Mouse (Mus musculus) heart, postnatal 0 days (tissue): ENCODE results near the gene Unkl. TPM values are rescaled to one million over a fixed set of nuclear protein-coding genes. Genes with fewer than 3 reads are reported as not detected.
"Not testable (repeated sequence)": the region's sequence is repeated elsewhere in the genome, so short reads cannot be mapped to it uniquely, and the experiment has no call there.

Source experiments
- ATAC-seq: fragments of 200-750 bp; cut with Nextera tagmentation; 2 replicates; pipeline ENCODE4 v1.8.0; 2017; ENCODE audit warnings: low read depth, moderate number of reproducible peaks, moderate library complexity; ENCODE audit not compliant: insufficient read depth
- DNase-seq: peaks from one replicate; pipeline ENCODE4 v3.0.0-alpha.2; 2016; ENCODE audit warnings: low spot score
- H3K27ac ChIP-seq: fragments of 300-500 bp; sonication (generic); 2 replicates; pipeline ENCODE4 v1.5.1; 2014; ENCODE audit warnings: low read depth, mild to moderate bottlenecking
- H3K27me3 ChIP-seq: fragments of 300-500 bp; sonication (generic); 2 replicates; pipeline ENCODE4 v1.6.1; 2014; ENCODE audit warnings: low read length, mixed read lengths; ENCODE audit not compliant: control insufficient read depth, insufficient read depth
- H3K36me3 ChIP-seq: fragments of 300-500 bp; sonication (generic); replicated peaks from 2 replicates; pipeline ENCODE4 v1.6.1; 2014; ENCODE audit warnings: low read length, mixed read lengths; ENCODE audit not compliant: control insufficient read depth, insufficient read depth
- H3K4me1 ChIP-seq: fragments of 300-500 bp; sonication (generic); 2 replicates; pipeline ENCODE4 v1.6.1; 2014; ENCODE audit warnings: antibody characterized with exemption; ENCODE audit not compliant: control insufficient read depth, insufficient read depth
- H3K4me2 ChIP-seq: fragments of 300-500 bp; sonication (generic); 2 replicates; pipeline ENCODE4 v1.6.1; 2014; ENCODE audit warnings: low read depth, mild to moderate bottlenecking, low read length, moderate library complexity
- H3K4me3 ChIP-seq: fragments of 300-500 bp; sonication (generic); 2 replicates; pipeline ENCODE4 v1.5.1; 2014; ENCODE audit warnings: low read depth, low read length
- H3K9ac ChIP-seq: fragments of 300-500 bp; sonication (generic); replicated peaks from 2 replicates; pipeline ENCODE4 v1.6.1; 2014; ENCODE audit warnings: low read depth, low read length, mixed read lengths
- H3K9me3 ChIP-seq: fragments of 300-500 bp; sonication (generic); replicated peaks from 2 replicates; pipeline ENCODE4 v1.6.1; 2016; ENCODE audit warnings: low read length; ENCODE audit not compliant: control insufficient read depth
- CTCF ChIP-seq: IDR thresholded peaks from 2 replicates; pipeline ENCODE4 v1.5.1; 2016; ENCODE audit warnings: antibody characterized with exemption, control low read depth, low read depth
- EP300 ChIP-seq: IDR thresholded peaks from 2 replicates; pipeline ENCODE4 v1.6.1; 2016; ENCODE audit warnings: antibody characterized with exemption, low read depth
- WGBS: fragments of 180-500 bp; shearing (Covaris S2); extraction: QIAGEN DNeasy Blood & Tissue Kit; methylation state at CpG from one replicate; pipeline ENCODE4 v1.1.7; 2014; 5-methylcytosine and 5-hydroxymethylcytosine counted together
- polyA plus RNA-seq: library from polyadenylated mRNA; unstranded; fragments of >200 nt; fragmentation: Nextera tagmentation; extraction: Ambion mirVana; gene quantifications from 2 replicates; pipeline ENCODE4 v1.2.1, GENCODE M21; 2015
- total RNA-seq: library from RNA; depleted of rRNA; stranded (reverse); fragments of >200 nt; gene quantifications from 2 replicates; pipeline ENCODE4 v1.2.3, GENCODE M21; 2014; ENCODE audit warnings: low replicate concordance

Unkl gene
- total and polyA plus RNA-seq, 2 experiments from 2014 or later = 2.8 to 3.2 TPM

DNA sequence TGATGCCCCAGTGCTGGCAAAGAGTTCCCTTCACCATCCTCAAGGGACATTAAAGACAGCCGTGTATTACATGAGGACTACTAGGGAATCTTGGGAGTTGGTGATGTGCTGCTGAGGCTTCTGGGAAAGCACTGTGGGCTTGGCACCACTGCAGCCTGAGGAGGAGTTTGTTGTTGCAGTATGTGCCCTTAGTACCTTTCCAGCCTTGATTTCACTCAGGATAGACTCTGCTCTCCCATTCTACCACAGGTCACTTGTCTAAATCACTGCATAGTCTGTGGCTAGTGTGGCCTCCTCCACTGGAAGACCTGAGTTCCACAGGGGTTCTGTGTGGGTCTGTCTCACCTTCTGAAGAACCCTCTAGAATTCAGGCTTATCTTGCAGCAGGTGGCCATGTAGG is 32.5 kb downstream of the Unkl start:
- no peaks in the 10 kb centered on the region for H3K9me3 ChIP-seq
- peaks cover 5% of the 10 kb centered on the region; the same call in 1 of the 2 replicates for H3K4me1 ChIP-seq
- H3K4me2 ChIP-seq = no peak overlapping the region
- no peak overlapping the region for H3K4me3 ChIP-seq
- TF ChIP-seq EP300 (no peak), CTCF (no peak)
- H3K36me3 ChIP-seq = peaks cover 40% of the 10 kb centered on the region
- 88% methylated on average over 1 of the region's 1 CpGs for WGBS
- H3K27ac ChIP-seq = no peak overlapping the region
- ATAC-seq (no peak), DNase-seq (no peak)
- H3K9ac ChIP-seq = no peak overlapping the region
- no peaks in the 10 kb centered on the region for H3K27me3 ChIP-seq

DNA sequence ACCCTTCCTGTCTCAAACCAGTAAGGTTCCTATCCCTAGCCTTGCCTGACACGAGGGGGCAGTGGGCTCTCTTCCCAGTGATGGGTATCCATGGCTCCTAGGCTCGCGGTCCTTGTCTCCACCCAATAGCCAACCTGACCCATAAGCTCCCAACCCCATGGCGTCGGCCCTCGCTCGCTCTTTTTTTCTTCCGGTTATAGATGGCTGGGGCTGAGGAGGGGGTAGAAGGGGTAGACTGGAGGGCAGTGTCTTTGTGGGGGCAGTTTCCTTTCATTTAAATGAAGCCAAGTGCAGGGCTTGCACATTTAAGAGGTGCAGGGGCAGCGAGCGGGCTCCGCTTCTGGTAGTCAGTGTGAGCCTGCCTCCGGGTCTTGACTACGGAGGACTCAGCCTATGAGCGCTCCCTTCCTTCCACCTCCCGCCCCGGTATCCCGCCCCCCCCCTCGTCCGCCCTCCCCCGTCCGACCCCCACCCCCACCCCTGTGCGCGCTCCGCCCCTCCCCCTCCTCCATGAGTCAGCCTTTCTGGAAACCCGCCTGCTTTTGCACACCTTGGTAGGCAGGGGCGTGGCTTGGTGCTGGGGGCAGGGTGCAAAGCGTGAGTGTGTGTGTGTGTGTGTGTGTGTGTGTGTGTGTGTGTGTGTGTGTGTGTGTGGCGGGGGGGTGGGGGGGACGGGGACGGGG is 33.8 kb downstream of the Unkl start:
- ATAC-seq (peak; percentile 70), DNase-seq (peak; percentile 33)
- Histone ChIP-seq H3K27me3 (no peaks in the 10 kb centered on the region), H3K4me2 (peak overlapping the region; percentile 83), H3K9me3 (no peaks in the 10 kb centered on the region), H3K4me3 (peak overlapping the region; percentile 42), H3K9ac (peak overlapping the region; percentile 41), H3K27ac (peak overlapping the region; percentile 30; the same call in 1 of the 2 replicates), H3K36me3 (peaks cover 37% of the 10 kb centered on the region), H3K4me1 (peaks cover 5% of the 10 kb centered on the region; the same call in 1 of the 2 replicates)
- no peak for TF ChIP-seq EP300
- 2% methylated on average over 16 of the region's 30 CpGs for WGBS

DNA sequence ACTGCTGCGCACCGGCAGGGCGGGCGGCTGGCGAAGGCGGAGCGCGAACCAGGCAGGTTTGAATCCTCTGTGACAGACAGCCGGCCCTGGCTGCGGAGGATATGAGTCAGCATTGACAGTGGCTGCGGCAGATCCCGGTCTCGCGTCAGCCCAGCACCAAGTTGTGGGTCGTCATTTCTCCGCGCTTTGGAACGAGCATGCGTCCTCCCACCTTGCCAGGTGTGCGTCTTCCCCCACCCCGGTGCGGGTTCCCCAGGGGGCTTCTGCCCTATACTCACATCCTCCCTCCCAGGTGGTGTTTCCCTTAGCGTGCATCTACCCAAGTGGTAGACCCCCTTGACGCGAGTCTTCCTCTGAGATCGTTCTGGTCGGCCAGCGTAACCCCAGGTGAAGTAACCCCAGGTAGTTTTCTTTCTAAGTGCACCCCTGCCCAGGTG is 34.3 kb downstream of the Unkl start:
- H3K4me3 ChIP-seq = peak overlapping the region; percentile 42
- H3K27me3 ChIP-seq, H3K9me3 ChIP-seq, H3K4me1 ChIP-seq, DNase-seq, H3K9ac ChIP-seq: not testable (repeated sequence)
- peaks cover 38% of the 10 kb centered on the region for H3K36me3 ChIP-seq
- peak overlapping the region; percentile 83 for H3K4me2 ChIP-seq
- peak; percentile 81 for ATAC-seq
- WGBS = 22% methylated on average over 13 of the region's 28 CpGs
- peak overlapping the region; percentile 25; the same call in 1 of the 2 replicates for H3K27ac ChIP-seq

DNA sequence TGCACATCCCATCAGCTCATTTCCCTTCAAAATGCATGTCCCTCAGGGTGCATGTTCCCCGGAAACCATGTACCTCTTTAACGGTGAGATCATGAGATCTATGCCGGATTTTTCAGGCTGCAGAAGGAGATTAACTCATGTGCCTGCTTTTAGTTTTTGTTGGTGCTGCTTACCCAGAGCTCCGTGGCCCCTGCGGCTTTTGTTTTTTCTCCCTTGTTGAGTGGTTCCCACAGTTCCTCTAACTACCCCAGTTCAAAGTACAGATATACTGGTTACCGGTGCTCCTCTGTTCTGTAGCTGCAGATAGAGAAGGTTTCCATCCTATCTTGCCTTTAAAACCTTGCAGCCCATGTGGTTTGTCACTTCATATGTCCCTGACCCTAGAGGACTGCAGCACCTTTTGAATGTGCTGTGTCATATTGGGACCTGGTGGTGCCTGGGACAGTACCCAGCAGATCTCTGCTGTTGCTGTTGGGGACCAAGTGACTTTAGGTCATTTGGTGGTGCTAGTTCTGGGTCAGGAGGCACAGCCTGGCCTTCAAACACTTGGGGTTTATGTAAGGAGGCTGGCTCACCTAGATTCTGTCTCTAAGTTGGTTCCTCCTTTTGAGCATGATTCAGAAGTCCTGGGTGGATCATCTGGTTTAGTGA is 34.9 kb downstream of the Unkl start:
- no peak overlapping the region for H3K9ac ChIP-seq
- H3K4me3 ChIP-seq = peak overlapping the region; percentile 11; the same call in 1 of the 2 replicates
- DNase-seq = no peak
- H3K27ac ChIP-seq = peak overlapping the region; percentile 25; the same call in 1 of the 2 replicates
- H3K36me3 ChIP-seq = peaks cover 36% of the 10 kb centered on the region
- 64% methylated on average over 6 of the region's 6 CpGs for WGBS
- ATAC-seq = no peak
- H3K4me2 ChIP-seq = peak overlapping the region; percentile 83
- peaks cover 5% of the 10 kb centered on the region; the same call in 1 of the 2 replicates for H3K4me1 ChIP-seq
- H3K27me3 ChIP-seq = no peaks in the 10 kb centered on the region
- H3K9me3 ChIP-seq = no peaks in the 10 kb centered on the region
- TF ChIP-seq CTCF = no peak
- no peak for TF ChIP-seq EP300

DNA sequence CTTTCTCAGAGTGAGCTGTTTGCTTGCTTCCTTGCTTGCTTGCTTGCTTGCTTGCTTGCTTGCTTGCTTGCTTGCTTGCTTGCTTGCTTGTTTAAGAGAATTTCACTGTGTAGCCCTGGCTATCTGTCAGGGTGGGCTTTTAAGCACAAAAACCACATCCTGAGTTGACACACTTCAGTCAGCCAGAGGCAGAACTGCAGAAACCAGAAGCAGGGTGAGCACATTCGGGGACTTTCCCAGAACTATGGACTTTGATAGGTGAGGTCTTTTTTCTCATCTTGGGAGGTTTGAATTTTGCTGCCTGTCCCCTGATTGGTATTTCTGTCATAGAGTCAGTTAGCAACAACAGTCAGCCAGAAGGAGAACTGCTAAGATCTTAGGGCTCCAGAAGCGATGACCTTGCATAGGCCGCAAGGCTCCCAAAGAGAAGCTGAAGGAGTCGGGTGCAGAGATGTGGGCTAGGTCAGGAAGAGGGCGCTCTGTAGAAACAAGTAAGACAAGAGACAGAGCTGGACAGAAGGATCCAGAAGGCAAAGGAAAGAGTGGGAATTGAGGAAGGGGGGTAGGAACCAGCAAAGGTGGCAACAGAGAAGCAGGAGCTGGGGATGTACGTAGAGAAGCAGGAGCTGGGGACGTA is 36.5 kb downstream of the Unkl start:
- Histone ChIP-seq H3K4me3 (no peak overlapping the region), H3K27ac (no peak overlapping the region), H3K9me3 (no peaks in the 10 kb centered on the region), H3K4me2 (no peak overlapping the region), H3K4me1 (peaks cover 5% of the 10 kb centered on the region; the same call in 1 of the 2 replicates), H3K27me3 (no peaks in the 10 kb centered on the region), H3K9ac (no peak overlapping the region), H3K36me3 (peaks cover 27% of the 10 kb centered on the region)
- 87% methylated on average over 7 of the region's 7 CpGs for WGBS
- DNase-seq (no peak), ATAC-seq (no peak)
- TF ChIP-seq EP300 (no peak), CTCF (no peak)
